Mouse (Mus musculus) liver, embryonic 14.5 days (tissue): ENCODE measurements around the gene Zfp148.

Experiments
- CTCF ChIP-seq: IDR thresholded peaks from 2 replicates; pipeline ENCODE4 v1.5.1; 2016; ENCODE audit warnings: antibody characterized with exemption, low read depth, control low read depth
- EP300 ChIP-seq: IDR thresholded peaks from 2 replicates; pipeline ENCODE4 v1.6.1; 2016; ENCODE audit warnings: antibody characterized with exemption, low read depth

DNA sequence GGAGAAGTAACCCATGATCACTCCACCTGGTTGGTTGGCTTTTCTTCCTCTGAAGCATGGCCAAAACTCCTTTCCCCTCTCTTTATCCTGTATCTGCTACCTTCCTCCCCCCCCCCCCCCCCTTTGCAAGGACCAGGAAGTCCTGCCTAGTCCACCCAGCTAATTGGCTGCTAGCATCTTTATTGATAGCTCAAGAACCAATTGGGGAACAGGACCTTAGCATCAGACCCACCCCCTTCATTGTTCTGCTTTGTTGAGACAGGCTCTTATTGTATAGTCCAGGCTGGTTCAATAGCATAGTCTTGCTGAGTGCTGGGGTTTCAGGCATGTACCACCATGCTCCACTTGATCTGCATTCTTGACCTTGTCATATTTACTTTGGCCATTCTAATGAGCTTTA lies 99.3 kb downstream of the Zfp148 start:
- TF ChIP-seq CTCF (no peak), EP300 (no peak)
